Mouse (Mus musculus): ENCODE measurements around the gene Disp1.

GRCm38 (mm10) chr1:183171095-183171494 is 50.2 kb downstream of the Disp1 start:
- TF ChIP-seq POLR2A (IDR thresholded peaks at IDR 0.05; ENCODE audit: extremely low read depth, insufficient read depth, low read length) (no peak), CTCF (IDR thresholded peaks at IDR 0.05; ENCODE audit: low read depth, low read length) (no peak)
